Mouse (Mus musculus) left cerebral cortex, adult 18-20 months (tissue): ENCODE measurements around the gene Ankrd31. TPM values are rescaled to one million over a fixed set of nuclear protein-coding genes. Genes with fewer than 3 reads are reported as not detected.
"Not testable (repeated sequence)": the region's sequence is repeated elsewhere in the genome, so short reads cannot be mapped to it uniquely, and the experiment has no call there.

ENCODE experiments used
- DNase-seq, 2 experiments: peaks; one replicate each; pipeline ENCODE4 v3.0.0; 2021 to 2022; ENCODE audit warnings: low spot score in 2 of 2, mixed read lengths in 1 of 2
- total RNA-seq, 2 experiments: library from RNA; stranded (reverse); gene quantifications; 2 replicates each; pipeline ENCODE4 v1.2.3; 2021

Ankrd31 gene
- total RNA-seq, 2 experiments from 2014 or later: 0.14 to 0.51 TPM

DNA sequence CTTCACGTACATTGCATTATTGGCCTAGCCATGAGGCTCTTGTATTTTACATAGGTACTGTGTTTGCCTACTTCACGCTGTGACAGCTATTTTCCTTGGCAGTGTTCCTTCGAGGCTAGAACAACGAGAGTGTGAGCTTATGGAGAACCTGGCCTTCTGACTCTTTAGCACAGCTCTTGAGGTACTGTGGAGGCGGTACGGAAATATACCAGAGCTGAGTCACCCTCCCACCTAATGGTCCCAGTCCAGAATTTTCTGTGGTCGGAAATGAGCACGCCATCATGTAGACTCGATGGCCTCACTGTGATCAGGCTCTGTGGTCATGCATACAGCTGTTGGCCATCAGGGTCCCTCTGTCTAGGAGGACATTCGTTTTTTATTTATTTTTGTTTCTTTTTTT, 191.6 kb downstream of the Ankrd31 start:
- no peak for DNase-seq

DNA sequence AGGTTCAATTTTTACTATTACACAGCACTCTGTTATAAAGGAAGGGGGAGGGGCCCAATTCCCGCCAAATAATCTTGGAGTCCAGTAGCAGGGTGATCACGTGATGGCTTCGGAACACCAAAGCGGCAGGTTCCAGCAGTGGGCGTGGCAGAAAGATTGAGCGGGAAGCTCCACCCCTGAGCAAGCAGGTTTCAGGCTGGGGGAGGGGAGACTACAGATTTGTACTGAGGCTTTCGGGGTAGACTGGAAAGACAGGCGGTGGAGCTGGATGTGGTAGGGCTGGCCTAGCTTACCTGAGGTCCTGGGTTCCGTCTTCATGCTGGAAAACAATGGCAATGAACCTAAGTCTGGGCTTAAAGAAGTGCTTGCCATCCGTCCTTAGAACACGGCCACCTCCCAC, 193.4 kb downstream of the Ankrd31 start:
- not testable (repeated sequence) for DNase-seq

DNA sequence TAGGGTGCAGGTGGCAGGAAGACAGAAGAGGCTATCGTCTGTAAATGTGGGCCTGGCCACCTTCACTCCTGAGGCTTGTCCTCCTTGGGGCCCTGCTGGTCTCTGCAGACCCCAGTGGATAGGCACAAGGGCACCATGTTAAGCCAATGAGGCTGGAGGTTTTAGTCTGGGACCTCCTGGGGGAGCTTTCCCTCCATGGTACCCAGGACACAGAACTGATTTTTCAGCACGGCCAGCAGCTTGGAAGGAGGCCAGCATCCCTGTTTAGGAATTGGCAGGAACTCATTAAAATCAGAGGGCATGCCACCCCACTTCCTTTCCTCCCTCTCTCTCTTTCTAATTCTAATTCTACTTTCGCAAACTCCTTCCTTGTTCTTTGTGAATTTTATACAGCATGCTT, 195.5 kb downstream of the Ankrd31 start:
- DNase-seq: no peak

DNA sequence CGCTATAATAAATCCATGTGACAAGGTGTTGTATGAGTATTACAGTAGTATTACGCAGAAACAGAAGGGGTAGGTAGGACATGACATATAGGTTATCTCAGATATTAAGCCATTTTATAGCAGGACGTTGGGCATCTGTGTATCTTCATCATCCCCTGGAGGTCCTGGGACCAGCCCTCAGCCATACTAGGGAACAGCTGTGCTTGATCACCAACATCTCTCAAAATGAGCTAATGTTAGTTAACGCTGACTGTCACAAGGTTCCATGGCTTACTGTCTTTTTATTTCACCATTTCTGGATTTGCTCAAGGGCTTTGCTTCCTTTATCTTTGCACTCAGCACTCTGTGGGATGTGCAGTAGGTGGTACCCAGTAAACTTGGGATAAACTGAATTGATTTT, 197.7 kb downstream of the Ankrd31 start:
- DNase-seq: no peak

DNA sequence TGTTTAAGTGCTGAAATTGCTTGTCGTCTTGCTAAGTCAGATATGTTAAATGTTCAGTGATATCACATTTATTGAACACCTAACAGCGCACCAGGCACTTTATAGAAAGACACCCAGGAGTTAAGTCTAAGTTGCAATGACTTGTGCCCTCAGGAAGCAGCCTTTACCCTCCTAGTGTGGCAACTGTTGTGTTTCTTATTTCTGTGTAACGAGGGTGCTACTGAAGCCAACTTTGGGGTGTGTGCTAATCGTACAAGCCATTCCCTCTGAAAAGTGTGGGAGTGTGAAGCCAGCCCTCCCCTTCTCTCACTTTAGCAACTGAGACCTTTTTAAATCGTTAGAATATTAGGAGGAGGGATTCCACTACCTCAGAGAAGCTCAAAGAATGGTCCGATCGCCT, 199.7 kb downstream of the Ankrd31 start:
- DNase-seq: no peak

DNA sequence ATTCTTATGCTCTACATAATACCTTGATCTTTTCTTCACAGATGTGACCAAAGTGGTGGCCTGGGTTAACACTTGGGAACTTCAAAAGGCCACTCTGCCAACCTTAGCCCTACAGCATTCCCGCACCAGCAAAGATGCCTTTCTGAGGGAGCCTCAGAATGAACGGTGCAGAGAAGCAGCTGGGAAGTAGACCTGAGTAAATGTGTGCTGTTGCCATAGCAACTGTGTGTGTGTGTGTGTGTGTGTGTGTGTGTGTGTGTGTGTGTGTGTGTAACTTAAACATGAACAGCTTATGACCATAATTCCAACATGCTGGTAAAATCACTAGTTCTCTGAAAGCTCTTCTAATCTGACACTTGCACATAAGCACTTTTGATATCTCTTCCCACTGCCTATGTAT, 203.8 kb downstream of the Ankrd31 start:
- DNase-seq: no peak

DNA sequence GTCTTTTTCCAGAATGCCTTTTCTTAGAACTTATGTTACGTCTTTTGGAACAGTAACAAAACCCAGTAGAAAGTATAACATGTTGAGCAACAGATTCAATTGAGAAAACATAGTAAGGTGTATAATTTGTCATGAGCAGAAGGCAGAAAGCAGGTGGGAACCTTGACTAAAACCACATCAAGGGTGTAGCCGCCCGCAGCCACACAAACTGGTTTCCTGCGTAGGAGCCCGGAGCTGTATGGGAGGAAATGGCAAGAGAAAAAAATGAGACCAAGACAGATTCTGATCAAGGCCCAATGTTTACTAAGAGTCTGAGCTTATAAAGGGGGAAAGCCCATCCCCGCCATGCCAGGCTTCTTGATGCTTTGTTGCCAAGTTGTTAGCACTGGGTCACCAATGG, 208.4 kb downstream of the Ankrd31 start:
- no peak for DNase-seq

Other genes with a start within 250 kb of the Ankrd31 start
- 10 to 100 TPM; 11.8 to 12.3 TPM for gene Polk, start 205.7 kb upstream of the Ankrd31 start, total RNA-seq
- 10 to 100 TPM; 70.2 to 71.8 TPM for gene Col4a3bp, start 205.7 kb upstream of the Ankrd31 start, total RNA-seq
- gene Hmgcr, start 77.3 kb upstream of the Ankrd31 start, total RNA-seq: 100 to 1,000 TPM; 154 to 181 TPM
- gene Gcnt4, start 176.4 kb downstream of the Ankrd31 start, total RNA-seq: 10 to 100 TPM in 1 of 2 experiments, 1 to 10 TPM in 1; 9.9 to 12.9 TPM